Mouse (Mus musculus): ENCODE measurements around the gene Tex261. TPM values are rescaled to one million over a fixed set of nuclear protein-coding genes. Genes with fewer than 3 reads are reported as not detected.
"Not testable (repeated sequence)": the region's sequence is repeated elsewhere in the genome, so short reads cannot be mapped to it uniquely, and the experiment has no call there.

Tex261 gene
- polyA plus RNA-seq, 1 experiment from 2014 or later, result 108 TPM

DNA sequence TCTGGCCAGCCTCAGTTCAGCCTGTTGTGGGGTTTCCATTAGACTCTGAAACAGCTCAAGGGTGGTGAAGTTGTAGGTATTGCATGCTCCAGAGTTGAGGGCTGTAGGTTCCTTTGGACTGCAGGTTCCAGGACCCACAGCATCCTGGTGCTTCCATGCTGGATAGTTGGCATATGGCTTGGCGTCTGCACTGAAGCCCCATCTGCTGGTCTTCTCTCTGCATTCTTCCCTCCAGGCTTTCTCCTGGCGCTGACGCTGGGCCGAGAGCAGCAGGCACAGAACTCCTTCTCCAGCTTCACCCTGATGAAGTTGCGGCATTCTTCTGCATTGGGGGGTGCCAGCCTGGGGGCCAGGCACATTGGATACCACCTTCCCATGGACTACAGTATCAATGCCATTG, 26.4 kb upstream of the Tex261 start:
- WGBS, result 93% methylated on average over 5 of the region's 5 CpGs
- Histone ChIP-seq H3K9ac (ENCODE audit: low read depth, low read length) (no peak overlapping the region), H3K9me3 (replicated peaks; ENCODE audit: low read length) (no peaks in the 10 kb centered on the region), H3K36me3 (ENCODE audit: insufficient read depth, low read length) (peaks cover 31% of the 10 kb centered on the region), H3K4me1 (replicated peaks; ENCODE audit: insufficient read depth, low read length) (no peaks in the 10 kb centered on the region), H3K27me3 (ENCODE audit: insufficient read depth, low read length) (no peaks in the 10 kb centered on the region), H3K4me2 (ENCODE audit: low read length) (no peak overlapping the region), H3K27ac (no peak overlapping the region), H3K4me3 (replicated peaks; ENCODE audit: low read depth, low read length) (no peak overlapping the region)
- no peak for TF ChIP-seq CTCF (IDR thresholded peaks at IDR 0.05; ENCODE audit: low read depth)
- DNase-seq (ENCODE audit: low spot score) (no peak), ATAC-seq (replicated peaks; ENCODE audit: low FRiP score, low read depth) (no peak)

DNA sequence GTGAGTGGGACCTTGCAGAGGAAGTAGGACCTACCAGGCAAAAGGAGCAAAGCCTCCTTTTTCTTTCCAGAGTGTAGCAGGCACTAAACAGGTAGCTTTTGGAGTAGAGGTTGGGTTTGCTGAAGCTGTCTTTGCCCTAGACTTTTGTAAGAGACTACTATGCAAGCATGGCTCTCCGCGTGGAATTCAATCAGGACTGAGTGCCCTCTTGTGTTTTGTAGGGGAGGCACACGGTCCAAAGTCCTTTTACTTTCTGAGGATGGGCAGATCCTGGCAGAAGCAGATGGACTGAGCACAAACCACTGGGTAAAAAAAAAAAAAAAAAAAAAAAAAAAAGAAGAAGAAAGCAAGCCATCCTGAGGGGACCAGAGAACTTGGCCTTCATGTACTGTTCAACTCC, 21.1 kb upstream of the Tex261 start:
- Histone ChIP-seq H3K9me3 (replicated peaks; ENCODE audit: low read length) (no peaks in the 10 kb centered on the region), H3K4me2 (ENCODE audit: low read length) (no peak overlapping the region), H3K4me3 (replicated peaks; ENCODE audit: low read depth, low read length) (no peak overlapping the region), H3K9ac (ENCODE audit: low read depth, low read length) (no peak overlapping the region), H3K27me3 (ENCODE audit: insufficient read depth, low read length) (no peaks in the 10 kb centered on the region), H3K36me3 (ENCODE audit: insufficient read depth, low read length) (peaks cover 16% of the 10 kb centered on the region), H3K4me1 (replicated peaks; ENCODE audit: insufficient read depth, low read length) (peaks cover 8% of the 10 kb centered on the region; the same call in 1 of the 2 replicates), H3K27ac (0 out of 2 replicates have a peak overlapping the region, but pooled peaks have one; percentile 11)
- ATAC-seq (replicated peaks; ENCODE audit: low FRiP score, low read depth) (no peak), DNase-seq (ENCODE audit: low spot score) (peak; percentile 40)
- 49% methylated on average over 3 of the region's 3 CpGs for WGBS
- TF ChIP-seq CTCF (IDR thresholded peaks at IDR 0.05; ENCODE audit: low read depth), result peak; percentile 30; the same call in 1 of the 2 replicates

DNA sequence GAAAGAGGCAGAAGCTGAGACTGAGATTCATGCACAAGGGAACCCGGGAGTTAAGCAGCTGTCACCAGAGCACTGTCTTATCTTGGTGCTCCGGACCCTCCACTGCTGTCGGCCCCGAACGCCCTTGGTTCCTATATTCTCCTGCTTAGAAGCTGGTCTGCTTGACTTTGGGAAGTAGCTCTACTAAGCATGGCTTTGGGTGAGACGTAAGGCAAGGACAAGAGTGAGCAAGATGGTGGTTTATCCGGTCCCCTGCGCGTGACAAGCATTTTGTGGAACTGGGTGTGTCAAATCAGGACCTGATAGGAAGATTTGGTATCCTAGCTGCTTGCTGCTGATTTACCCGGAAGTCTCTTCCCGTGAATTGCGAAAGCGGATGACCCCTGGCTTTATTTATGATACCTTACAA, 19.9 kb upstream of the Tex261 start:
- H3K4me2 ChIP-seq (ENCODE audit: low read length), result peak overlapping the region; percentile 94
- ATAC-seq (replicated peaks; ENCODE audit: low FRiP score, low read depth), result peak; percentile 14; the same call in 1 of the 2 replicates
- WGBS, result 5% methylated on average over 13 of the region's 13 CpGs
- H3K4me3 ChIP-seq (replicated peaks; ENCODE audit: low read depth, low read length), result peak overlapping the region; percentile 78
- peaks cover 8% of the 10 kb centered on the region; the same call in 1 of the 2 replicates for H3K4me1 ChIP-seq (replicated peaks; ENCODE audit: insufficient read depth, low read length)
- peak overlapping the region; percentile 92 for H3K27ac ChIP-seq
- peak; percentile 44 for DNase-seq (ENCODE audit: low spot score)
- H3K27me3 ChIP-seq (ENCODE audit: insufficient read depth, low read length), result no peaks in the 10 kb centered on the region
- peak overlapping the region; percentile 82 for H3K9ac ChIP-seq (ENCODE audit: low read depth, low read length)
- TF ChIP-seq CTCF (IDR thresholded peaks at IDR 0.05; ENCODE audit: low read depth), result no peak
- no peaks in the 10 kb centered on the region for H3K9me3 ChIP-seq (replicated peaks; ENCODE audit: low read length)
- H3K36me3 ChIP-seq (ENCODE audit: insufficient read depth, low read length), result peaks cover 12% of the 10 kb centered on the region

DNA sequence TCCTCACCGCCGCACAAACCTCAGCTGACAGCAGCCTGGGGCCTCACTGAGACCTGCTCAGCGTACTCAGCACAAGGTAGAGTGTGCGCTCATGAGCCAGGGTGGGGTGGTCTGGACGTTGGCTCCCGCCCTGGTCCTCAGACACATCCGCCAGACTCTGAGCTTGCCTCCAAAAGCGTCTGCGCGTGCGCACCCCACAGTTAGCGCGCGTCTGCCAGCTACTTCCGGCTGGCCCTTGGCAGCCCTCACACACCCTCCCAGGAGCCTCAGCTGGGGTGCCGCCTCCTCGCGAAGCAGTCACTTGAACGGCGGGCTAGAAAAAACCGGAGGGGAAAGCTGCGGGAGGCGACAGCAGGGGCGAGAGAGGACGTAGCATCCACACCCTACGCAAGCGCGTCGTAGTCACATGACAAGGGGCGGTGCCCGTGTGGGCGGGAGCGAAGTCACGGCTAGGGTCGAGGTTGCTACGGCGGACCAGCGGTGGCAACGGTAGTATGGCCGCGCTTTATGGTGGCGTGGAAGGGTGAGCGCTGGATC, 19.2 kb upstream of the Tex261 start, which contains the start of gene Nagk:
Gene Nagk, plus strand, starts transcription at position 223 of the 537 bp plus-strand sequence.
- peak; percentile 97 for DNase-seq (ENCODE audit: low spot score)
- peaks cover 8% of the 10 kb centered on the region; the same call in 1 of the 2 replicates for H3K4me1 ChIP-seq (replicated peaks; ENCODE audit: insufficient read depth, low read length)
- peak within 1 kb of the TSS; percentile 94 for H3K4me2 ChIP-seq (ENCODE audit: low read length)
- H3K4me3 ChIP-seq (replicated peaks; ENCODE audit: low read depth, low read length), result peak within 1 kb of the TSS; percentile 78
- H3K36me3 ChIP-seq (ENCODE audit: insufficient read depth, low read length), result 0 out of 2 replicates have a peak, but pooled peaks cover 7% of the 10 kb centered on the region
- ATAC-seq (replicated peaks; ENCODE audit: low FRiP score, low read depth), result peak; percentile 97
- peak within 1 kb of the TSS; percentile 82 for H3K9ac ChIP-seq (ENCODE audit: low read depth, low read length)
- H3K9me3 ChIP-seq (replicated peaks; ENCODE audit: low read length), result no peaks in the 10 kb centered on the region
- under 1% methylated on average over 43 of the region's 43 CpGs for WGBS
- no peak; the same call in 1 of the 2 replicates for TF ChIP-seq CTCF (IDR thresholded peaks at IDR 0.05; ENCODE audit: low read depth)
- H3K27me3 ChIP-seq (ENCODE audit: insufficient read depth, low read length), result no peaks in the 10 kb centered on the region
- H3K27ac ChIP-seq, result peak within 1 kb of the TSS; percentile 92

GRCm38 (mm10) chr6:83791251-83791890, 15.8 kb upstream of the Tex261 start:
- ATAC-seq (replicated peaks; ENCODE audit: low FRiP score, low read depth) (no peak), DNase-seq (ENCODE audit: low spot score) (no peak)
- no peak overlapping the region for H3K27ac ChIP-seq
- 67% methylated on average over 4 of the region's 4 CpGs for WGBS
- no peaks in the 10 kb centered on the region for H3K36me3 ChIP-seq (ENCODE audit: insufficient read depth, low read length)
- no peaks in the 10 kb centered on the region for H3K27me3 ChIP-seq (ENCODE audit: insufficient read depth, low read length)
- no peaks in the 10 kb centered on the region for H3K9me3 ChIP-seq (replicated peaks; ENCODE audit: low read length)
- H3K9ac ChIP-seq (ENCODE audit: low read depth, low read length), result no peak overlapping the region
- TF ChIP-seq CTCF (IDR thresholded peaks at IDR 0.05; ENCODE audit: low read depth), result no peak
- peaks cover 6% of the 10 kb centered on the region; the same call in 1 of the 2 replicates for H3K4me1 ChIP-seq (replicated peaks; ENCODE audit: insufficient read depth, low read length)
- no peak overlapping the region for H3K4me3 ChIP-seq (replicated peaks; ENCODE audit: low read depth, low read length)
- H3K4me2 ChIP-seq (ENCODE audit: low read length), result no peak overlapping the region

DNA sequence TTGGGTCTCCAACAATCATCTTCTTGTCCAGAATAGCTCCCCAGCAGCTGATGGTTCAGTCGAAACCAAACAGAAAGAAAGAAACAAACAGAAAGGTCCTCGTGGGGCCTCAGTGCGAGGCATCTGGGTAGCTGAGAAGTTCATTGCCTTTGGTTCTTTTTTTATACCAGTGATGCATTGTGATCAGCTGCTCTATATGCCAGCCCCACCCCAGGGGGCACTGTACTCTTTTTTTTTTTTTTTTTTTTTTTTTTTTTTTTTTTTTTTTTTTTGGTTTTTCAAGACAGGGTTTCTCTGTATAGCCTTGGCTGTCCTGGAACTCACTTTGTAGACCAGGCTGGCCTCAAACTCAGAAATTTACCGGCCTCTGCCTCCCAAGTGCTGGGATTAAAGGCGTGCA, 14.9 kb upstream of the Tex261 start:
- not testable (repeated sequence) for H3K27ac ChIP-seq; H3K9ac ChIP-seq (ENCODE audit: low read depth, low read length); ATAC-seq (replicated peaks; ENCODE audit: low FRiP score, low read depth); H3K4me3 ChIP-seq (replicated peaks; ENCODE audit: low read depth, low read length); H3K9me3 ChIP-seq (replicated peaks; ENCODE audit: low read length); H3K27me3 ChIP-seq (ENCODE audit: insufficient read depth, low read length); DNase-seq (ENCODE audit: low spot score); H3K4me2 ChIP-seq (ENCODE audit: low read length); H3K4me1 ChIP-seq (replicated peaks; ENCODE audit: insufficient read depth, low read length); H3K36me3 ChIP-seq (ENCODE audit: insufficient read depth, low read length)
- 87% methylated on average over 5 of the region's 5 CpGs for WGBS

All from kidney, postnatal 0 days (tissue).